In genomic region chr17:83547145-83547544, GRCm38 (mm10) we compare ENCODE assay signal across 20 mouse cellular contexts. TPM values are rescaled to one million over a fixed set of nuclear protein-coding genes. Genes with fewer than 3 reads are reported as not detected.
DNase-seq lines count a peak whose midpoint lies in the region; ATAC-seq lines count a peak whose summit lies in the region.
"Had no signal": no experiment of that assay in that cellular context is flagged by ENCODE, and none has a peak within 500 bp of the region (broad histone marks: within the 10 kb centered on the region; RNA-seq: fewer than 3 reads in every experiment).

No protein-coding gene starts in this region.

- peaks cover 30% of the 10 kb centered on the region for H3K4me1 ChIP-seq in forebrain, embryonic 13.5 days
- H3K4me1 ChIP-seq in forebrain, embryonic 12.5 days: peaks cover 35% of the 10 kb centered on the region
- peaks cover 5% of the 10 kb centered on the region; the same call in 1 of the 2 replicates for H3K4me1 ChIP-seq in kidney, embryonic 14.5 days (ENCODE audit: control insufficient read depth, insufficient read depth, low read length)
- H3K4me1 ChIP-seq in hindbrain, embryonic 13.5 days (replicated peaks): peaks cover 29% of the 10 kb centered on the region

- H3K9ac ChIP-seq in forebrain, embryonic 13.5 days: no peak overlapping the region
- H3K9ac ChIP-seq in forebrain, embryonic 12.5 days: no peak overlapping the region
- H3K9ac ChIP-seq in kidney, embryonic 14.5 days (ENCODE audit: low read depth, low read length): no peak overlapping the region
- no peak overlapping the region for H3K9ac ChIP-seq in hindbrain, embryonic 13.5 days
- H3K9ac ChIP-seq: hindbrain, embryonic 15.5 days; limb, embryonic 13.5 days; lung, embryonic 15.5 days had no signal

- no peaks in the 10 kb centered on the region for H3K36me3 ChIP-seq in forebrain, embryonic 13.5 days (ENCODE audit: poor library complexity, severe bottlenecking)
- H3K36me3 ChIP-seq in forebrain, embryonic 12.5 days (replicated peaks): no peaks in the 10 kb centered on the region
- H3K36me3 ChIP-seq in kidney, embryonic 14.5 days (ENCODE audit: control insufficient read depth, insufficient read depth, low read length): no peaks in the 10 kb centered on the region
- no peaks in the 10 kb centered on the region for H3K36me3 ChIP-seq in hindbrain, embryonic 13.5 days
- H3K36me3 ChIP-seq: hindbrain, embryonic 15.5 days; limb, embryonic 13.5 days; liver, embryonic 13.5 days; lung, embryonic 15.5 days had no signal

- no peak overlapping the region for H3K4me3 ChIP-seq in forebrain, embryonic 13.5 days
- no peak overlapping the region for H3K4me3 ChIP-seq in forebrain, embryonic 12.5 days (replicated peaks)
- H3K4me3 ChIP-seq in kidney, embryonic 14.5 days (ENCODE audit: low read length): no peak overlapping the region
- H3K4me3 ChIP-seq in hindbrain, embryonic 13.5 days: no peak overlapping the region
- H3K4me3 ChIP-seq: hindbrain, embryonic 15.5 days; limb, embryonic 13.5 days; liver, embryonic 13.5 days had no signal

- 29% methylated on average over 10 of the region's 10 CpGs for WGBS in forebrain, embryonic 13.5 days
- whole genome bisulfite sequencing in forebrain, embryonic 12.5 days: 35% methylated on average over 10 of the region's 10 CpGs
- 45% methylated on average over 10 of the region's 10 CpGs for WGBS in kidney, embryonic 14.5 days
- 43% methylated on average over 10 of the region's 10 CpGs for WGBS in hindbrain, embryonic 13.5 days

- no peak overlapping the region for H3K4me2 ChIP-seq in forebrain, embryonic 13.5 days
- no peak overlapping the region for H3K4me2 ChIP-seq in forebrain, embryonic 12.5 days
- H3K4me2 ChIP-seq in kidney, embryonic 14.5 days (replicated peaks; ENCODE audit: low read depth, low read length): no peak overlapping the region
- H3K4me2 ChIP-seq in hindbrain, embryonic 13.5 days: no peak overlapping the region

- DNase-seq in kidney, postnatal 14 days: no peak
- DNase-seq in ES-CJ7 (ENCODE audit: low read depth, low spot score): peak; percentile 48
- DNase-seq in cerebellum, postnatal 4 days (ENCODE audit: low spot score in 2 of 2): no peak
- DNase-seq: adrenal gland, postnatal 25 days; cerebellum, adult 11-12 months; cerebellum, postnatal 14 days; gastrocnemius, postnatal 14 days; heart, adult 18-20 months; layer of hippocampus, postnatal 36 days; liver, embryonic 13.5 days; right cerebral cortex, adult 18-20 months; thymus, postnatal 25 days had no signal

- no peaks in the 10 kb centered on the region for H3K9me3 ChIP-seq in forebrain, embryonic 13.5 days (replicated peaks)
- H3K9me3 ChIP-seq in forebrain, embryonic 12.5 days: no peaks in the 10 kb centered on the region
- no peaks in the 10 kb centered on the region for H3K9me3 ChIP-seq in kidney, embryonic 14.5 days (ENCODE audit: control insufficient read depth, low read length)
- no peaks in the 10 kb centered on the region for H3K9me3 ChIP-seq in hindbrain, embryonic 13.5 days
- H3K9me3 ChIP-seq: hindbrain, embryonic 15.5 days; limb, embryonic 13.5 days; liver, embryonic 13.5 days; lung, embryonic 15.5 days had no signal

- no peak overlapping the region for H3K27ac ChIP-seq in forebrain, embryonic 13.5 days
- H3K27ac ChIP-seq in forebrain, embryonic 12.5 days: no peak overlapping the region
- H3K27ac ChIP-seq in kidney, embryonic 14.5 days (ENCODE audit: low read depth, low read length): no peak overlapping the region
- peak overlapping the region; percentile 35; the same call in 1 of the 2 replicates for H3K27ac ChIP-seq in hindbrain, embryonic 13.5 days
- H3K27ac ChIP-seq: limb, embryonic 13.5 days; liver, embryonic 13.5 days; lung, embryonic 15.5 days had no signal

- 0 out of 2 replicates have a peak, but pooled peaks have one; percentile 28 for ATAC-seq in forebrain, embryonic 13.5 days
- no peak for ATAC-seq in forebrain, embryonic 12.5 days (ENCODE audit: low FRiP score)
- ATAC-seq in kidney, embryonic 14.5 days (ENCODE audit: low FRiP score, low TSS enrichment): 0 out of 2 replicates have a peak, but pooled peaks have one; percentile 50
- ATAC-seq in hindbrain, embryonic 13.5 days (ENCODE audit: low FRiP score): peak; percentile 52; the same call in 1 of the 2 replicates
- ATAC-seq: intestine, postnatal 0 days had no signal

- H3K27me3 ChIP-seq in forebrain, embryonic 13.5 days: peaks cover 40% of the 10 kb centered on the region
- peaks cover 49% of the 10 kb centered on the region for H3K27me3 ChIP-seq in forebrain, embryonic 12.5 days
- H3K27me3 ChIP-seq in kidney, embryonic 14.5 days (ENCODE audit: control insufficient read depth, insufficient read depth, low read length): peaks cover 17% of the 10 kb centered on the region; the same call in 1 of the 2 replicates
- peaks cover 20% of the 10 kb centered on the region for H3K27me3 ChIP-seq in hindbrain, embryonic 13.5 days

RNA-seq across cellular contexts. Expression of gene Cox7a2l, which starts 30.0 kb away (rescaled TPM):
- 180 and 182 TPM in 2 replicates for polyA plus RNA-seq in forebrain, embryonic 13.5 days (2015; fragmentation: Nextera tagmentation; extraction: Ambion mirVana)
- 140 TPM in 2 replicates for polyA plus RNA-seq in forebrain, embryonic 12.5 days (2016; fragmentation: Nextera tagmentation; extraction: Ambion mirVana)
- 199 and 214 TPM in 2 replicates for polyA plus RNA-seq in kidney, embryonic 14.5 days (2014; fragmentation: Nextera tagmentation; extraction: Ambion mirVana)
- 188 and 192 TPM in 2 replicates for polyA plus RNA-seq in hindbrain, embryonic 13.5 days (2015; fragmentation: Nextera tagmentation; extraction: Ambion mirVana)
